Mouse (Mus musculus) cortical plate, adult 2 months (tissue): Measurements from ENCODE around the gene Smad3. TPM values are rescaled to one million over a fixed set of nuclear protein-coding genes. Genes with fewer than 3 reads are reported as not detected.

Source experiments
- H3K27ac ChIP-seq: fragments of 200-500 bp; 2 replicates; pipeline ENCODE4 v1.5.1; 2012; ENCODE audit warnings: low read length, control low read depth, inconsistent platforms; ENCODE audit not compliant: insufficient read depth
- H3K4me1 ChIP-seq: fragments of 200-500 bp; 2 replicates; pipeline ENCODE4 v1.6.1; 2011; ENCODE audit warnings: low read length; ENCODE audit not compliant: control insufficient read depth, insufficient read depth
- H3K4me3 ChIP-seq: fragments of 200-500 bp; 2 replicates; pipeline ENCODE4 v1.5.1; 2011; ENCODE audit warnings: mild to moderate bottlenecking, low read length, control low read depth; ENCODE audit not compliant: insufficient read depth
- CTCF ChIP-seq: fragments of 200-500 bp; IDR thresholded peaks from 2 replicates; pipeline ENCODE4 v1.5.1; 2011; ENCODE audit warnings: mild to moderate bottlenecking, control low read depth, low read length; ENCODE audit not compliant: insufficient read depth; ENCODE audit errors: extremely low read depth
- POLR2A ChIP-seq: fragments of 200-500 bp; IDR thresholded peaks from 2 replicates; pipeline ENCODE4 v1.6.1; 2011; ENCODE audit warnings: mild to moderate bottlenecking, low read length, control low read depth; ENCODE audit not compliant: insufficient read depth; ENCODE audit errors: extremely low read depth
- polyA plus RNA-seq: library from polyadenylated mRNA; depleted of rRNA; stranded (reverse); fragments of >200 nt; gene quantifications from 2 replicates; pipeline ENCODE4 v1.2.3, GENCODE M21; 2012

The Smad3 gene
- polyA plus RNA-seq, 1 experiment: 46.8 TPM

GRCm38 (mm10) chr9:63649841-63650545, 107.8 kb downstream of the Smad3 start:
- Histone ChIP-seq H3K27ac (no peak overlapping the region), H3K4me3 (no peak overlapping the region), H3K4me1 (no peaks in the 10 kb centered on the region)
- TF ChIP-seq POLR2A (no peak), CTCF (peak; percentile 39; the same call in 1 of the 2 replicates)

- H3K4me3 ChIP-seq: no peak overlapping the region
- H3K27ac ChIP-seq: no peak overlapping the region
- TF ChIP-seq POLR2A: peak; percentile 37; the same call in 1 of the 2 replicates
- no peak for TF ChIP-seq CTCF
- H3K4me1 ChIP-seq: no peaks in the 10 kb centered on the region
These were observed 109.3 kb downstream of the Smad3 start for GRCm38 (mm10) chr9:63648520-63648918.

- no peaks in the 10 kb centered on the region for H3K4me1 ChIP-seq
- no peak for TF ChIP-seq POLR2A
- TF ChIP-seq CTCF: no peak
- H3K27ac ChIP-seq: no peak overlapping the region
- H3K4me3 ChIP-seq: no peak overlapping the region
These were observed 109.9 kb downstream of the Smad3 start for GRCm38 (mm10) chr9:63647581-63648519.

GRCm38 (mm10) chr9:63645084-63645483, 112.7 kb downstream of the Smad3 start:
- H3K27ac ChIP-seq: no peak overlapping the region
- no peak for TF ChIP-seq CTCF
- no peak for TF ChIP-seq POLR2A
- H3K4me1 ChIP-seq: no peaks in the 10 kb centered on the region; the same call in none of the 2 replicates
- no peak overlapping the region for H3K4me3 ChIP-seq

GRCm38 (mm10) chr9:63644011-63644410, 113.8 kb downstream of the Smad3 start:
- no peak for TF ChIP-seq CTCF
- no peak for TF ChIP-seq POLR2A
- peaks cover 2% of the 10 kb centered on the region for H3K4me1 ChIP-seq
- no peak overlapping the region for H3K4me3 ChIP-seq
- no peak overlapping the region for H3K27ac ChIP-seq

- no peak overlapping the region for H3K4me3 ChIP-seq
- H3K27ac ChIP-seq: peak overlapping the region; percentile 54
- TF ChIP-seq CTCF (no peak), POLR2A (no peak)
- peaks cover 2% of the 10 kb centered on the region for H3K4me1 ChIP-seq
These were observed 115.7 kb downstream of the Smad3 start for GRCm38 (mm10) chr9:63641983-63642646.

GRCm38 (mm10) chr9:63636113-63636512, 121.7 kb downstream of the Smad3 start:
- H3K4me1 ChIP-seq: peaks cover 10% of the 10 kb centered on the region
- no peak for TF ChIP-seq CTCF
- no peak for TF ChIP-seq POLR2A
- H3K4me3 ChIP-seq: no peak overlapping the region
- no peak overlapping the region for H3K27ac ChIP-seq

- H3K4me3 ChIP-seq: no peak overlapping the region
- H3K4me1 ChIP-seq: peaks cover 9% of the 10 kb centered on the region
- no peak overlapping the region for H3K27ac ChIP-seq
- TF ChIP-seq POLR2A (no peak), CTCF (no peak)
These were observed 124.5 kb downstream of the Smad3 start for GRCm38 (mm10) chr9:63633334-63633733.

GRCm38 (mm10) chr9:63632924-63633323, 124.9 kb downstream of the Smad3 start:
- TF ChIP-seq CTCF: no peak
- TF ChIP-seq POLR2A: no peak
- peaks cover 9% of the 10 kb centered on the region for H3K4me1 ChIP-seq
- H3K4me3 ChIP-seq: no peak overlapping the region
- no peak overlapping the region for H3K27ac ChIP-seq

GRCm38 (mm10) chr9:63632045-63632444, 125.7 kb downstream of the Smad3 start:
- TF ChIP-seq POLR2A (no peak), CTCF (no peak)
- H3K4me3 ChIP-seq: no peak overlapping the region
- no peak overlapping the region for H3K27ac ChIP-seq
- peaks cover 9% of the 10 kb centered on the region for H3K4me1 ChIP-seq
